Mouse (Mus musculus): ENCODE data around the gene Islr.

DNA sequence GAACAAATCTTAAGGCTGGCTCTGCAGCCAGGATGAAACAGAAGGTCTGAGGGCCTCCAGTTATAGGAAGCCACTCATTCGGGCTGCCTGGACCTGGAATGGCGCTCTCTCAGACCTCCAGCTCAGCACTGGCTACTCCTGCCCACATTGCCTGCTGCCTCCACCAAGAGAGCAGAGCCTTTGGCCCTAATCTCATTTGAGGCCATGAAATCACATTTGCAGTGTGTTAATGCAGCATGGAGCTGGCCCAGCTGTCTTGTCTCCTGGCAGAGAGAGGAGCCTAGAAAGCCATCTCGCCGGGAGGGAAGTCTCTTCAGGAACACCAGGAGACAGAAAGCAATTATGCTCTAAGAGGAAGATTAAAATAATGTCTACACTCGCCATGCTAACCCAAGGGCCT is 96.6 kb downstream of the Islr start:
- TF ChIP-seq GATA1 (IDR thresholded peaks at IDR 0.05; ENCODE audit: borderline replicate concordance, low read length) (no peak), CTCF (IDR thresholded peaks at IDR 0.05; ENCODE audit: low read depth, low read length) (no peak), POLR2AphosphoS5 (IDR thresholded peaks at IDR 0.05; ENCODE audit: insufficient replicate concordance, low read depth, low read length) (no peak)
